8 mouse cellular contexts compared by ENCODE assay signal in genomic region chr10:86452326-86452995, GRCm38 (mm10). TPM values are rescaled to one million over a fixed set of nuclear protein-coding genes. Genes with fewer than 3 reads are reported as not detected.
DNase-seq lines count a peak whose midpoint lies in the region; ATAC-seq lines count a peak whose summit lies in the region.

No protein-coding gene starts in this region.

- H3K4me2 ChIP-seq in embryonic facial prominence, embryonic 15.5 days (replicated peaks) = no peak overlapping the region
- H3K4me2 ChIP-seq in hindbrain, embryonic 15.5 days = no peak overlapping the region
- H3K4me2 ChIP-seq in midbrain, embryonic 12.5 days (replicated peaks) = no peak overlapping the region

- H3K4me3 ChIP-seq in heart, embryonic 10.5 days = no peak overlapping the region
- H3K4me3 ChIP-seq in embryonic facial prominence, embryonic 15.5 days (replicated peaks) = no peak overlapping the region
- no peak overlapping the region for H3K4me3 ChIP-seq in hindbrain, embryonic 15.5 days
- H3K4me3 ChIP-seq in midbrain, embryonic 12.5 days = no peak overlapping the region

- H3K9ac ChIP-seq in embryonic facial prominence, embryonic 15.5 days = no peak overlapping the region
- no peak overlapping the region for H3K9ac ChIP-seq in hindbrain, embryonic 15.5 days
- H3K9ac ChIP-seq in midbrain, embryonic 12.5 days (replicated peaks) = no peak overlapping the region

- H3K36me3 ChIP-seq in heart, embryonic 10.5 days = no peaks in the 10 kb centered on the region
- no peaks in the 10 kb centered on the region for H3K36me3 ChIP-seq in embryonic facial prominence, embryonic 15.5 days
- peaks cover 7% of the 10 kb centered on the region; the same call in 1 of the 2 replicates for H3K36me3 ChIP-seq in hindbrain, embryonic 15.5 days
- H3K36me3 ChIP-seq in midbrain, embryonic 12.5 days = no peaks in the 10 kb centered on the region

- WGBS in heart, embryonic 10.5 days = 30% methylated on average over 6 of the region's 6 CpGs
- 40% methylated on average over 6 of the region's 6 CpGs for WGBS in embryonic facial prominence, embryonic 15.5 days
- WGBS in hindbrain, embryonic 15.5 days = 35% methylated on average over 6 of the region's 6 CpGs
- 49% methylated on average over 6 of the region's 6 CpGs for WGBS in midbrain, embryonic 12.5 days

- intact Hi-C loops in left cerebral cortex, postnatal 10 days (cut with DNase I) = loop anchor here (2.0 to 10.0 kb wide), 2 partner anchors 98 to 150 kb away; no protein-coding TSS in a partner anchor

- peaks cover 18% of the 10 kb centered on the region; the same call in 1 of the 2 replicates for H3K27me3 ChIP-seq in heart, embryonic 10.5 days (ENCODE audit: insufficient read depth, poor library complexity, severe bottlenecking)
- H3K27me3 ChIP-seq in embryonic facial prominence, embryonic 15.5 days = no peaks in the 10 kb centered on the region
- H3K27me3 ChIP-seq in hindbrain, embryonic 15.5 days = no peaks in the 10 kb centered on the region
- no peaks in the 10 kb centered on the region for H3K27me3 ChIP-seq in midbrain, embryonic 12.5 days

- peaks cover 5% of the 10 kb centered on the region for H3K4me1 ChIP-seq in heart, embryonic 10.5 days
- peaks cover 3% of the 10 kb centered on the region; the same call in 1 of the 2 replicates for H3K4me1 ChIP-seq in embryonic facial prominence, embryonic 15.5 days
- peaks cover 4% of the 10 kb centered on the region; the same call in 1 of the 2 replicates for H3K4me1 ChIP-seq in hindbrain, embryonic 15.5 days (replicated peaks)
- peaks cover 10% of the 10 kb centered on the region for H3K4me1 ChIP-seq in midbrain, embryonic 12.5 days

- H3K27ac ChIP-seq in heart, embryonic 10.5 days = no peak overlapping the region
- H3K27ac ChIP-seq in embryonic facial prominence, embryonic 15.5 days (replicated peaks) = no peak overlapping the region
- no peak overlapping the region for H3K27ac ChIP-seq in hindbrain, embryonic 15.5 days (replicated peaks)
- no peak overlapping the region for H3K27ac ChIP-seq in midbrain, embryonic 12.5 days (replicated peaks)

- DNase-seq in heart, adult 18-20 months = peak; percentile 51 to 73
- DNase-seq in heart, embryonic 10.5 days (ENCODE audit: low spot score) = no peak
- DNase-seq in brain, adult 2 months (ENCODE audit: low read depth, low spot score) = peak; percentile 83
- DNase-seq in left cerebral cortex, postnatal 10 days (ENCODE audit: extremely low spot score in 1 of 2, low spot score in 2 of 2) = peak; percentile 41 to 53
- peak; percentile 47 for DNase-seq in yolk sac, embryonic 10.5 days (ENCODE audit: low spot score)

- H3K9me3 ChIP-seq in heart, embryonic 10.5 days = no peaks in the 10 kb centered on the region
- no peaks in the 10 kb centered on the region for H3K9me3 ChIP-seq in embryonic facial prominence, embryonic 15.5 days (replicated peaks)
- no peaks in the 10 kb centered on the region for H3K9me3 ChIP-seq in hindbrain, embryonic 15.5 days
- no peaks in the 10 kb centered on the region for H3K9me3 ChIP-seq in midbrain, embryonic 12.5 days

- peak; percentile 37 for ATAC-seq in embryonic facial prominence, embryonic 15.5 days (ENCODE audit: insufficient number of reproducible peaks, low FRiP score, low TSS enrichment, low read depth)
- ATAC-seq in hindbrain, embryonic 15.5 days (ENCODE audit: low FRiP score, low read depth) = peak; percentile 86
- ATAC-seq in midbrain, embryonic 12.5 days (ENCODE audit: low FRiP score, low read depth) = peak; percentile 79

RNA-seq across cellular contexts. Expression of gene Syn3, which starts 46.2 kb away (rescaled TPM):
- total RNA-seq in heart, adult 18-20 months (2021) = under 1 TPM; 0.20 to 0.44 TPM
- polyA plus RNA-seq in heart, embryonic 10.5 days (2016; fragmentation: Nextera tagmentation; extraction: Ambion mirVana) = 1.2 TPM in 2 replicates
- polyA plus RNA-seq in embryonic facial prominence, embryonic 15.5 days (2015; fragmentation: Nextera tagmentation; extraction: Ambion mirVana) = 2.1 and 2.6 TPM in 2 replicates
- 25.8 and 30.1 TPM in 2 replicates for polyA plus RNA-seq in hindbrain, embryonic 15.5 days (2015; fragmentation: Nextera tagmentation; extraction: Ambion mirVana)
- 10 to 100 TPM; 42.1 to 46.0 TPM for total RNA-seq in left cerebral cortex, postnatal 10 days (2021)
- 7.3 and 7.4 TPM in 2 replicates for polyA plus RNA-seq in midbrain, embryonic 12.5 days (2016; fragmentation: Nextera tagmentation; extraction: Ambion mirVana)
